ENCODE assay signal across 15 mouse cellular contexts in the genomic region with DNA sequence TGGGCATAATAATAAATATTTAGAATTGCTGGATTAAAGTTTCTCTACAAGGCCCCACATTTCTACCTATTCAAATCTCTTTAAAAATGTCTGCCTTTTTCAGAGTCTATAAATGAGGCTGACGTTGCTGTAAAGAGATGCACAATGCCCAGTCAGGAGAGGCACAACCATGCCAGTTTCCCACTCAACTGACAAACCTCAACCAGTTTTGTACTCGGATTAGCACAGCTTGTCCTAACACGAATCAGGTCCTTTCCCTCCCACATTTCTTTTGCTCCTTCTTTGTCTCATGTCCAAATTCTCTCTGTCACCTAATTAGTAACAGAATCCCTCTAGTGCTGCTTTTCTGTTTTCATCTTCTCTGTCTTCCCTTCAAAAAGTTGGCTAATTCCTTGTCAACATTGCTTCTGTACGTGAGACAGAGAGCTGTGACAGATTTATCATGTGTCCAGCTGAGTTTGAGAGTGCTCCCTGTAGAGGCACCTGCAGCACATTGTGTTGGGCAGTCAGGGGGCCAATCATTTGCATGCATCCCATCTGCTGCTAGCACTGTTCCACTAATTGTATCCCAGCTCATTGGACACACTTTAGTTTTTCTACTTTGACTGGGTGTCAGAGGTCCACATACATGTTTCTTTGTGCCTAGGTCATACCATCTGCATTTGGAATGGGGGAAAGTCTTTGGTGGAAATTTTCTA.
DNase-seq lines count a peak whose midpoint lies in the region; ATAC-seq lines count a peak whose summit lies in the region.
"Had no signal": no experiment of that assay in that cellular context is flagged by ENCODE, and none has a peak within 500 bp of the region (broad histone marks: within the 10 kb centered on the region; RNA-seq: fewer than 3 reads in every experiment).

No protein-coding gene starts in this region.

- no peaks in the 10 kb centered on the region for H3K27me3 ChIP-seq in midbrain, embryonic 11.5 days (ENCODE audit: control insufficient read depth, insufficient read depth, low read length)
- H3K27me3 ChIP-seq in midbrain, embryonic 16.5 days (ENCODE audit: control insufficient read depth, insufficient read depth, low read depth, low read length) = no peaks in the 10 kb centered on the region
- H3K27me3 ChIP-seq in forebrain, embryonic 15.5 days = no peaks in the 10 kb centered on the region
- H3K27me3 ChIP-seq in hindbrain, embryonic 16.5 days (replicated peaks; ENCODE audit: control insufficient read depth, insufficient read depth, low read length) = no peaks in the 10 kb centered on the region

- no peaks in the 10 kb centered on the region for H3K9me3 ChIP-seq in midbrain, embryonic 11.5 days (ENCODE audit: control insufficient read depth, low read length)
- H3K9me3 ChIP-seq in midbrain, embryonic 16.5 days (replicated peaks; ENCODE audit: control insufficient read depth, low read length, poor library complexity, severe bottlenecking) = no peaks in the 10 kb centered on the region
- no peaks in the 10 kb centered on the region for H3K9me3 ChIP-seq in forebrain, embryonic 15.5 days
- no peaks in the 10 kb centered on the region for H3K9me3 ChIP-seq in hindbrain, embryonic 16.5 days (ENCODE audit: control insufficient read depth, low read length)

- H3K4me1 ChIP-seq in midbrain, embryonic 11.5 days (ENCODE audit: control insufficient read depth, insufficient read depth, low read length) = no peaks in the 10 kb centered on the region
- no peaks in the 10 kb centered on the region for H3K4me1 ChIP-seq in midbrain, embryonic 16.5 days (ENCODE audit: control insufficient read depth, insufficient read depth, low read length)
- no peaks in the 10 kb centered on the region for H3K4me1 ChIP-seq in forebrain, embryonic 15.5 days
- H3K4me1 ChIP-seq in hindbrain, embryonic 16.5 days (ENCODE audit: control insufficient read depth, insufficient read depth, low read depth, low read length) = no peaks in the 10 kb centered on the region

- no peaks in the 10 kb centered on the region for H3K36me3 ChIP-seq in midbrain, embryonic 11.5 days (ENCODE audit: control insufficient read depth, insufficient read depth, low read length)
- H3K36me3 ChIP-seq in midbrain, embryonic 16.5 days (ENCODE audit: control insufficient read depth, insufficient read depth, low read length) = no peaks in the 10 kb centered on the region
- no peaks in the 10 kb centered on the region for H3K36me3 ChIP-seq in forebrain, embryonic 15.5 days
- H3K36me3 ChIP-seq in hindbrain, embryonic 16.5 days (ENCODE audit: control insufficient read depth, insufficient read depth, low read length) = no peaks in the 10 kb centered on the region

- DNase-seq in midbrain, embryonic 11.5 days (ENCODE audit: low spot score, missing footprints) = no peak
- peak; percentile 29 for DNase-seq in retina, postnatal 1 day
- DNase-seq in adrenal gland, adult (ENCODE audit: inconsistent age in 2 of 2, low spot score in 1 of 2) = no peak
- no peak for DNase-seq in thymus, postnatal 4 days
- DNase-seq: adrenal gland, postnatal 25 days; gastrocnemius, postnatal 10 days; heart, postnatal 4 days; kidney, adult 2 months; liver, postnatal 0 days; right cerebral cortex, adult 18-20 months; thymus, adult 18-20 months had no signal

- no peak overlapping the region for H3K9ac ChIP-seq in midbrain, embryonic 11.5 days (ENCODE audit: low read length)
- H3K9ac ChIP-seq in midbrain, embryonic 16.5 days (ENCODE audit: low read depth, low read length) = no peak overlapping the region
- H3K9ac ChIP-seq in forebrain, embryonic 15.5 days (replicated peaks) = no peak overlapping the region
- H3K9ac ChIP-seq in hindbrain, embryonic 16.5 days (ENCODE audit: low read depth, low read length) = no peak overlapping the region
- H3K9ac ChIP-seq: liver, postnatal 0 days had no signal

- peak; percentile 76 for ATAC-seq in midbrain, embryonic 11.5 days (ENCODE audit: low FRiP score)
- no peak for ATAC-seq in midbrain, embryonic 16.5 days
- peak; percentile 96 for ATAC-seq in forebrain, embryonic 15.5 days (replicated peaks)
- peak; percentile 89 for ATAC-seq in hindbrain, embryonic 16.5 days
- ATAC-seq: CD4-positive, CD25-positive, alpha-beta regulatory T cell, adult 4 months; liver, postnatal 0 days had no signal

- 36% methylated on average over 4 of the region's 4 CpGs for WGBS in midbrain, embryonic 11.5 days
- WGBS in midbrain, embryonic 16.5 days = 11% methylated on average over 4 of the region's 4 CpGs
- WGBS in forebrain, embryonic 15.5 days = 6% methylated on average over 4 of the region's 4 CpGs
- 16% methylated on average over 4 of the region's 4 CpGs for WGBS in hindbrain, embryonic 16.5 days

- H3K27ac ChIP-seq in midbrain, embryonic 11.5 days (ENCODE audit: low read depth, low read length) = no peak overlapping the region
- no peak overlapping the region for H3K27ac ChIP-seq in midbrain, embryonic 16.5 days (ENCODE audit: low read length)
- H3K27ac ChIP-seq in forebrain, embryonic 15.5 days (replicated peaks) = no peak overlapping the region
- no peak overlapping the region for H3K27ac ChIP-seq in hindbrain, embryonic 16.5 days (ENCODE audit: low read depth, low read length)

- H3K4me2 ChIP-seq in midbrain, embryonic 11.5 days = no peak overlapping the region
- H3K4me2 ChIP-seq in midbrain, embryonic 16.5 days (ENCODE audit: low read length) = no peak overlapping the region
- H3K4me2 ChIP-seq in forebrain, embryonic 15.5 days (replicated peaks) = no peak overlapping the region
- H3K4me2 ChIP-seq in hindbrain, embryonic 16.5 days (ENCODE audit: low read length) = no peak overlapping the region

- H3K4me3 ChIP-seq in midbrain, embryonic 11.5 days (ENCODE audit: low read depth, low read length) = no peak overlapping the region
- no peak overlapping the region for H3K4me3 ChIP-seq in midbrain, embryonic 16.5 days (ENCODE audit: low read depth, low read length)
- no peak overlapping the region for H3K4me3 ChIP-seq in forebrain, embryonic 15.5 days
- H3K4me3 ChIP-seq in hindbrain, embryonic 16.5 days (ENCODE audit: low read length) = no peak overlapping the region
